Mouse (Mus musculus) ES-Bruce4 (cell line): Measurements from ENCODE around the gene Leap2.

ENCODE experiments used
- CTCF ChIP-seq: IDR thresholded peaks from one replicate; pipeline ENCODE4 v1.8.1; 2011; ENCODE audit warnings: low read depth, low read length
- POLR2A ChIP-seq: IDR thresholded peaks from one replicate; pipeline ENCODE4 v1.8.1; 2011; ENCODE audit warnings: low read length; ENCODE audit not compliant: insufficient read depth

- TF ChIP-seq POLR2A = no peak
- TF ChIP-seq CTCF = no peak
Measured at GRCm38 (mm10) chr11:53383758-53384428, 39.1 kb downstream of the Leap2 start.
